Mouse (Mus musculus) heart, adult 2 months (tissue): ENCODE measurements around the gene Map7d1.

Experiments used
- CTCF ChIP-seq: fragments of 200-600 bp; IDR thresholded peaks from 2 replicates; pipeline ENCODE4 v1.8.1; 2022; ENCODE audit warnings: antibody characterized with exemption, mild to moderate bottlenecking, moderate library complexity
- POLR2A ChIP-seq: fragments of 200-500 bp; IDR thresholded peaks from 2 replicates; pipeline ENCODE4 v1.6.1; 2011; ENCODE audit warnings: mild to moderate bottlenecking, low read depth, low read length, control low read depth; ENCODE audit not compliant: insufficient read depth

- TF ChIP-seq CTCF (no peak), POLR2A (0 out of 2 replicates have a peak, but pooled peaks have one; percentile 13)
These were observed 1.1 kb upstream of the Map7d1 start for GRCm38 (mm10) chr4:126256967-126257881.
